Mouse (Mus musculus) bone marrow, adult 2 months (tissue): ENCODE measurements around the gene Aoah.

Experiments
- CTCF ChIP-seq: fragments of 200-500 bp; IDR thresholded peaks from 2 replicates; pipeline ENCODE4 v1.5.1; 2011; ENCODE audit warnings: low read length, control low read depth; ENCODE audit not compliant: control insufficient read depth, insufficient read depth
- POLR2A ChIP-seq: fragments of 200-500 bp; IDR thresholded peaks from 2 replicates; pipeline ENCODE4 v1.6.1; 2011; ENCODE audit warnings: low read depth, mild to moderate bottlenecking, control low read depth, low read length, borderline replicate concordance; ENCODE audit not compliant: control insufficient read depth

DNA sequence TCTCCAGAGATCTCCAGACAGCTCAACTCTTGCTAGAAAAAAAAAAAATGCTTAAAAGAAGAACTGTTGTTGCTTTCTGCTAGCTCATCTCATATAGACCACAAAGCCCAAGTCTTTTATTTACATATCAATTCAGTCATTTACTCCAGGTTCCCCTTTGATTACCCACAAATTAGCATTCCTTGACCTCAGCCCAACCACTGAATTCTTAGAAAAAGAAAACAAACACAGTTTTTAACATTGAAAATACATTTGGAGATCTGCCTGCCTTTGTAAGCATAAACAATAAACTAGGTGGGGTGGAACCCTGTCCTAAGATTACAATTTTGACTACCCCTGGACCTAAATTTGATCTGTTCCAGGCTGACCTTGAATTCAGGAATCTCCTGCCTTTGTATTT lies 191.6 kb downstream of the Aoah start:
- TF ChIP-seq CTCF (no peak), POLR2A (no peak)
